Mouse (Mus musculus) neural tube, embryonic 11.5 days (tissue): ENCODE measurements around the gene Tcap. TPM values are rescaled to one million over a fixed set of nuclear protein-coding genes. Genes with fewer than 3 reads are reported as not detected.

ENCODE experiments used
- ATAC-seq: fragments of 200-750 bp; cut with Nextera tagmentation; 2 replicates; pipeline ENCODE4 v1.8.0; 2017; ENCODE audit warnings: moderate number of reproducible peaks, mild to moderate bottlenecking, moderate TSS enrichment, moderate library complexity; ENCODE audit not compliant: insufficient read depth, low FRiP score, low TSS enrichment
- DNase-seq: peaks from one replicate; pipeline ENCODE4 v3.0.0-alpha.2; 2015; ENCODE audit warnings: low spot score
- H3K27ac ChIP-seq: fragments of 300-500 bp; sonication (generic); 2 replicates; pipeline ENCODE4 v1.5.1; 2014; ENCODE audit warnings: low read depth, mild to moderate bottlenecking, low read length
- H3K27me3 ChIP-seq: fragments of 300-500 bp; sonication (generic); 2 replicates; pipeline ENCODE4 v1.6.1; 2014; ENCODE audit warnings: mild to moderate bottlenecking, low read length, mixed read lengths; ENCODE audit not compliant: control insufficient read depth, insufficient read depth
- H3K36me3 ChIP-seq: fragments of 300-500 bp; sonication (generic); 2 replicates; pipeline ENCODE4 v1.6.1; 2014; ENCODE audit warnings: mild to moderate bottlenecking, low read length, moderate library complexity, mixed read lengths; ENCODE audit not compliant: control insufficient read depth, insufficient read depth
- H3K4me1 ChIP-seq: fragments of 300-500 bp; sonication (generic); 2 replicates; pipeline ENCODE4 v1.6.1; 2014; ENCODE audit warnings: low read length, mixed read lengths; ENCODE audit not compliant: control insufficient read depth, insufficient read depth
- H3K4me2 ChIP-seq: fragments of 300-500 bp; sonication (generic); 2 replicates; pipeline ENCODE4 v1.6.1; 2014; ENCODE audit warnings: low read depth, mild to moderate bottlenecking, moderate library complexity
- H3K4me3 ChIP-seq: fragments of 300-500 bp; sonication (generic); 2 replicates; pipeline ENCODE4 v1.5.1; 2014; ENCODE audit warnings: low read depth, low read length
- H3K9ac ChIP-seq: fragments of 300-500 bp; sonication (generic); 2 replicates; pipeline ENCODE4 v1.6.1; 2014; ENCODE audit warnings: mild to moderate bottlenecking, low read length
- H3K9me3 ChIP-seq: fragments of 300-500 bp; sonication (generic); 2 replicates; pipeline ENCODE4 v1.6.1; 2016; ENCODE audit warnings: low read length; ENCODE audit not compliant: control insufficient read depth
- WGBS: fragments of 180-500 bp; shearing (Covaris S2); extraction: QIAGEN DNeasy Blood & Tissue Kit; methylation state at CpG from one replicate; pipeline ENCODE4 v1.1.7; 2014; 5-methylcytosine and 5-hydroxymethylcytosine counted together
- polyA plus RNA-seq: library from polyadenylated mRNA; unstranded; fragments of >200 nt; fragmentation: Nextera tagmentation; extraction: Ambion mirVana; gene quantifications from 2 replicates; pipeline ENCODE4 v1.2.1, GENCODE M21; 2014

The Tcap gene
- polyA plus RNA-seq, 1 experiment from 2014 or later, result 3.1 TPM

- H3K36me3 ChIP-seq, result no peaks in the 10 kb centered on the region
- ATAC-seq (no peak), DNase-seq (no peak)
- H3K9ac ChIP-seq, result no peak overlapping the region
- no peaks in the 10 kb centered on the region for H3K27me3 ChIP-seq
- no peak overlapping the region for H3K4me3 ChIP-seq
- H3K4me2 ChIP-seq, result no peak overlapping the region
- peaks cover 13% of the 10 kb centered on the region for H3K4me1 ChIP-seq
- no peaks in the 10 kb centered on the region for H3K9me3 ChIP-seq
- H3K27ac ChIP-seq, result no peak overlapping the region
- WGBS, result 67% methylated on average over 5 of the region's 6 CpGs
Observed at GRCm38 (mm10) chr11:98418273-98418672, 34.7 kb downstream of the Tcap start.

- Histone ChIP-seq H3K36me3 (no peaks in the 10 kb centered on the region), H3K4me1 (peaks cover 5% of the 10 kb centered on the region; the same call in 1 of the 2 replicates), H3K4me2 (no peak overlapping the region), H3K9me3 (no peaks in the 10 kb centered on the region), H3K9ac (no peak overlapping the region), H3K27ac (no peak overlapping the region), H3K4me3 (no peak overlapping the region), H3K27me3 (no peaks in the 10 kb centered on the region)
- 83% methylated on average over 10 of the region's 10 CpGs for WGBS
- no peak for ATAC-seq
- DNase-seq, result no peak
Observed at GRCm38 (mm10) chr11:98418939-98419547, 35.4 kb downstream of the Tcap start.

GRCm38 (mm10) chr11:98426592-98426991, 43.0 kb downstream of the Tcap start:
- 96% methylated on average over 7 of the region's 7 CpGs for WGBS
- no peaks in the 10 kb centered on the region for H3K4me1 ChIP-seq
- H3K9ac ChIP-seq, result no peak overlapping the region
- no peaks in the 10 kb centered on the region for H3K9me3 ChIP-seq
- no peak for DNase-seq
- no peaks in the 10 kb centered on the region for H3K27me3 ChIP-seq
- no peak overlapping the region for H3K4me2 ChIP-seq
- H3K27ac ChIP-seq, result no peak overlapping the region
- ATAC-seq, result no peak
- no peak overlapping the region for H3K4me3 ChIP-seq
- H3K36me3 ChIP-seq, result peaks cover 2% of the 10 kb centered on the region; the same call in 1 of the 2 replicates

- Histone ChIP-seq H3K27me3 (no peaks in the 10 kb centered on the region), H3K4me2 (no peak overlapping the region), H3K27ac (no peak overlapping the region), H3K4me3 (no peak overlapping the region), H3K9me3 (no peaks in the 10 kb centered on the region), H3K9ac (no peak overlapping the region), H3K4me1 (no peaks in the 10 kb centered on the region), H3K36me3 (peaks cover 2% of the 10 kb centered on the region; the same call in 1 of the 2 replicates)
- ATAC-seq (no peak), DNase-seq (no peak)
- WGBS, result 90% methylated on average over 5 of the region's 5 CpGs
Observed at GRCm38 (mm10) chr11:98428436-98428835, 44.8 kb downstream of the Tcap start.

GRCm38 (mm10) chr11:98431743-98432502, 48.3 kb downstream of the Tcap start:
- H3K9me3 ChIP-seq, result no peaks in the 10 kb centered on the region
- DNase-seq (no peak), ATAC-seq (no peak)
- H3K4me2 ChIP-seq, result no peak overlapping the region
- H3K9ac ChIP-seq, result no peak overlapping the region
- H3K27ac ChIP-seq, result no peak overlapping the region
- H3K36me3 ChIP-seq, result peaks cover 1% of the 10 kb centered on the region; the same call in 1 of the 2 replicates
- no peak overlapping the region for H3K4me3 ChIP-seq
- H3K4me1 ChIP-seq, result no peaks in the 10 kb centered on the region
- 82% methylated on average over 9 of the region's 9 CpGs for WGBS
- no peaks in the 10 kb centered on the region for H3K27me3 ChIP-seq

Other genes with a start within 250 kb of the Tcap start
- gene Fbxl20, start 233.4 kb upstream of the Tcap start, polyA plus RNA-seq, result 24.1 and 26.8 TPM in 2 replicates
- gene Med1, start 190.5 kb upstream of the Tcap start, polyA plus RNA-seq, result 74.6 and 75.3 TPM in 2 replicates
- 13.1 TPM in 2 replicates for gene Cdk12, start 180.8 kb upstream of the Tcap start, polyA plus RNA-seq
- 1.2 TPM in 2 replicates for gene Neurod2, start 54.2 kb upstream of the Tcap start, polyA plus RNA-seq
- gene Ppp1r1b, start 35.4 kb upstream of the Tcap start, polyA plus RNA-seq, result 0.15 TPM in 1 of 2 replicates, not detected in the other
- 39.7 and 45.6 TPM in 2 replicates for gene Stard3, start 25.4 kb upstream of the Tcap start, polyA plus RNA-seq
- 0.40 and 0.91 TPM in 2 replicates for gene Pnmt, start 2.6 kb downstream of the Tcap start, polyA plus RNA-seq
- 6.7 and 7.2 TPM in 2 replicates for gene Pgap3, start 16.7 kb downstream of the Tcap start, polyA plus RNA-seq
- 22.3 and 24.5 TPM in 2 replicates for gene Erbb2, start 28.7 kb downstream of the Tcap start, polyA plus RNA-seq
- gene Mien1, start 55.2 kb downstream of the Tcap start, polyA plus RNA-seq, result 133 and 151 TPM in 2 replicates
- gene Grb7, start 62.6 kb downstream of the Tcap start, polyA plus RNA-seq, result 1.4 and 1.9 TPM in 2 replicates
- not detected in 2 replicates for gene Ikzf3, start 162.2 kb downstream of the Tcap start, polyA plus RNA-seq
- gene Zpbp2, start 167.3 kb downstream of the Tcap start, polyA plus RNA-seq, result 0.16 TPM in 1 of 2 replicates, not detected in the other
- 11.1 and 14.5 TPM in 2 replicates for gene Ormdl3, start 203.6 kb downstream of the Tcap start, polyA plus RNA-seq
- not detected in 2 replicates for gene Lrrc3c, start 214.5 kb downstream of the Tcap start, polyA plus RNA-seq
- gene Gm12355, start 241.8 kb downstream of the Tcap start, polyA plus RNA-seq, result 0.64 and 1.5 TPM in 2 replicates
- gene Gsdma3, start 242.5 kb downstream of the Tcap start, polyA plus RNA-seq, result not detected in 2 replicates